Mouse (Mus musculus) cerebellum, adult 2 months (tissue): ENCODE results near the gene Twnk.

ENCODE experiments used
- CTCF ChIP-seq: fragments of 200-500 bp; IDR thresholded peaks from 2 replicates; pipeline ENCODE4 v1.5.1; 2011; ENCODE audit warnings: low read depth, mild to moderate bottlenecking, control low read depth, low read length, moderate library complexity, borderline replicate concordance; ENCODE audit not compliant: insufficient read depth
- POLR2A ChIP-seq: fragments of 200-500 bp; IDR thresholded peaks from 2 replicates; pipeline ENCODE4 v1.6.1; 2011; ENCODE audit warnings: low read length, control low read depth, borderline replicate concordance; ENCODE audit not compliant: insufficient read depth

GRCm38 (mm10) chr19:44987004-44987403, 18.5 kb upstream of the Twnk start:
- TF ChIP-seq POLR2A (no peak), CTCF (no peak)
